ENCODE assay signal across 8 mouse cellular contexts in the genomic region with DNA sequence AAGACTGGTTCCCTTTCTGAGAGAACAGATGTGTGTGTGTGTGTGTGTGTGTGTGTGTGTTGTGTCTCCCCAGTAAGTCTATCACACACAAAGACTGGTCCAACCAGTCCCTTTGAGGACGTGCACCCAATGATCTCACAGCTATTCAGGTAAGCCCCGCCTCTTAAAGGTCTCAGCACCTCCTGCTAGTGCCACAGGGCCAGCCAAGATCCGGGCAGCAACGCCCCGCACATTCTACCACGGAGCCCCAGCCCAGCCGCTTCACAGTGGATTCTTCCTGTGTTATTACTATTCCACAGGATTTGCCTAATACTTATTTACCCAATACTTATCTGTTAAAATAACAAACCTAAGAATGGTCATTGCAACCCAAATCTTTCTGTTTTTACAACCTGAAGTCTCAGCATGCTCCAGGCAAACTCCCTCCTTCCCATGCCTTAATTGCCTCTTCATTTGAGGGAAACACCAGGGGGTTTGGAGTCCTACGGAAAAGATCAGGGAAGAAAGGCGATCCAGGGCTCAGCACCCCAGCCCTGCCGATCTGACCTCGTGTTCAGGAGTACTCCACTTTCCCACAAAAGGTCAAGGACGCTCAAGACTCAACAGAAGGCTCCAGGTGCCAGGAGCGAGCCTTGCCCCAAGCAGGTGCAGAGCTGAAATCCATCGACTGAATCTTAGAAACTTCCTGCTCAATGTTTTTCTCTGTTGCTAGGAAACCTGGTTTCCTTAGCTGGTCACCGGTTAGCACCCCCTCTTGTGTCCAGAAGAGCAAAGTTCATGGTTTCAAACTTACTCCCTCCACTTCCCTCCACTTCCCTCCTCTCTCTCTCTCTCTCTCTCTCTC. TPM values are rescaled to one million over a fixed set of nuclear protein-coding genes. Genes with fewer than 3 reads are reported as not detected.
DNase-seq lines count a peak whose midpoint lies in the region; ATAC-seq and TF ChIP-seq lines count a peak whose summit lies in the region.

No protein-coding gene starts in this region.

- peak overlapping the region; percentile 13; the same call in 1 of the 2 replicates for H3K27ac ChIP-seq in brown adipose tissue, adult 24 weeks (replicated peaks; ENCODE audit: low read depth, low read length)
- no peak overlapping the region for H3K27ac ChIP-seq in hindbrain, embryonic 16.5 days (ENCODE audit: low read depth, low read length)
- H3K27ac ChIP-seq in liver, embryonic 11.5 days (ENCODE audit: low read depth, low read length) = no peak overlapping the region; the same call in 1 of the 2 replicates

- peak overlapping the region; percentile 31 for H3K9ac ChIP-seq in hindbrain, embryonic 16.5 days (ENCODE audit: low read depth, low read length)
- peak overlapping the region; percentile 64 for H3K9ac ChIP-seq in liver, embryonic 11.5 days (ENCODE audit: low read depth, low read length)

- H3K9me3 ChIP-seq in G1E (replicated peaks) = no peaks in the 10 kb centered on the region
- H3K9me3 ChIP-seq in hindbrain, embryonic 16.5 days (ENCODE audit: control insufficient read depth, low read length) = no peaks in the 10 kb centered on the region
- no peaks in the 10 kb centered on the region for H3K9me3 ChIP-seq in liver, embryonic 11.5 days (ENCODE audit: control insufficient read depth, low read length)

- peaks cover 22% of the 10 kb centered on the region for H3K27me3 ChIP-seq in G1E (ENCODE audit: insufficient read depth, low read length)
- H3K27me3 ChIP-seq in hindbrain, embryonic 16.5 days (replicated peaks; ENCODE audit: control insufficient read depth, insufficient read depth, low read length) = no peaks in the 10 kb centered on the region
- no peaks in the 10 kb centered on the region for H3K27me3 ChIP-seq in liver, embryonic 11.5 days (replicated peaks; ENCODE audit: control insufficient read depth, insufficient read depth, low read length)

- 2% methylated on average over 15 of the region's 15 CpGs for WGBS in hindbrain, embryonic 16.5 days
- 1% methylated on average over 15 of the region's 15 CpGs for WGBS in liver, embryonic 11.5 days

- H3K36me3 ChIP-seq in G1E (replicated peaks) = no peaks in the 10 kb centered on the region
- no peaks in the 10 kb centered on the region for H3K36me3 ChIP-seq in hindbrain, embryonic 16.5 days (ENCODE audit: control insufficient read depth, insufficient read depth, low read length)
- H3K36me3 ChIP-seq in liver, embryonic 11.5 days (ENCODE audit: control insufficient read depth, insufficient read depth, low read length) = no peaks in the 10 kb centered on the region

- peaks cover 13% of the 10 kb centered on the region for H3K4me1 ChIP-seq in G1E (ENCODE audit: insufficient read depth, low read depth, low read length)
- peaks cover 3% of the 10 kb centered on the region; the same call in 1 of the 2 replicates for H3K4me1 ChIP-seq in brown adipose tissue, adult 24 weeks (ENCODE audit: control insufficient read depth, insufficient read depth, insufficient read length, low read length)
- H3K4me1 ChIP-seq in hindbrain, embryonic 16.5 days (ENCODE audit: control insufficient read depth, insufficient read depth, low read depth, low read length) = peaks cover 9% of the 10 kb centered on the region
- peaks cover 11% of the 10 kb centered on the region for H3K4me1 ChIP-seq in liver, embryonic 11.5 days (replicated peaks; ENCODE audit: control insufficient read depth, insufficient read depth, low read length)

- DNase-seq in G1E (ENCODE audit: low spot score) = peak; percentile 21
- DNase-seq in gastrocnemius, adult 8-10 months (ENCODE audit: low spot score in 2 of 2) = peak; percentile 46 to 68
- DNase-seq in liver, embryonic 11.5 days (ENCODE audit: low spot score) = peak; percentile 52
- DNase-seq in thymus, postnatal 36 days = peak; percentile 46 to 66
- no peak for DNase-seq in cerebellum, postnatal 4 days (ENCODE audit: low spot score in 2 of 2)

- peak overlapping the region; percentile 62 for H3K4me2 ChIP-seq in hindbrain, embryonic 16.5 days (ENCODE audit: low read length)
- peak overlapping the region; percentile 86 for H3K4me2 ChIP-seq in liver, embryonic 11.5 days

- H3K4me3 ChIP-seq in G1E (ENCODE audit: low read depth, low read length) = no peak overlapping the region; the same call in 1 of the 2 replicates
- H3K4me3 ChIP-seq in brown adipose tissue, adult 24 weeks (ENCODE audit: insufficient read depth, low read depth, low read length) = peak overlapping the region; percentile 48
- H3K4me3 ChIP-seq in hindbrain, embryonic 16.5 days (ENCODE audit: low read length) = peak overlapping the region; percentile 24
- H3K4me3 ChIP-seq in liver, embryonic 11.5 days (ENCODE audit: low read depth, low read length) = peak overlapping the region; percentile 45

- TF ChIP-seq CTCF in G1E (IDR thresholded peaks at IDR 0.05; ENCODE audit: low read depth, low read length) = no peak

- ATAC-seq in G1E (ENCODE audit: extremely low read depth, insufficient number of reproducible peaks, low FRiP score, poor library complexity, severe bottlenecking) = peak; percentile 45; the same call in 1 of the 2 replicates
- ATAC-seq in hindbrain, embryonic 16.5 days = peak; percentile 94
- peak; percentile 94 for ATAC-seq in liver, embryonic 11.5 days (replicated peaks; ENCODE audit: low FRiP score)
- ATAC-seq in monocyte, adult 5-6 weeks (replicated peaks; ENCODE audit: insufficient number of reproducible peaks, low FRiP score, low TSS enrichment, poor library complexity, severe bottlenecking) = peak; percentile 76

RNA-seq across cellular contexts. Expression of a gene that starts 41.5 kb away (rescaled TPM):
- total RNA-seq in G1E (2014; fragmentation: Nextera tagmentation) (75.5 and 78.1 TPM in 2 replicates), G1E (2017) (53.0 and 56.9 TPM in 2 replicates)
- 14.6 and 20.9 TPM in 2 replicates for polyA plus RNA-seq in G1E (2012)
- polyA plus RNA-seq in brown adipose tissue, adult 24 weeks (2012; ENCODE audit: insufficient read depth, insufficient read length, missing spikeins) = 70.3 and 114 TPM in 2 replicates
- total RNA-seq in gastrocnemius, adult 8-10 months (2022) = 100 to 1,000 TPM; 113 to 132 (median 118) TPM
- polyA plus RNA-seq in hindbrain, embryonic 16.5 days (2015; fragmentation: Nextera tagmentation; extraction: Ambion mirVana) = 110 and 124 TPM in 2 replicates
- polyA plus RNA-seq in liver, embryonic 11.5 days (2014; fragmentation: Nextera tagmentation; extraction: Ambion mirVana) = 70.1 and 70.7 TPM in 2 replicates
- 180 to 216 TPM (median 195 TPM) in 3 replicates for total RNA-seq in monocyte, adult 5-6 weeks (2017)

RNA-seq across cellular contexts. Expression of a gene that starts 44.3 kb away (rescaled TPM):
- total RNA-seq in G1E (2014; fragmentation: Nextera tagmentation) (1.8 TPM in 1 of 2 replicates, not detected in the other), G1E (2017) (14.6 and 16.5 TPM in 2 replicates)
- polyA plus RNA-seq in G1E (2012) = 2.8 and 3.4 TPM in 2 replicates
- polyA plus RNA-seq in brown adipose tissue, adult 24 weeks (2012; ENCODE audit: insufficient read depth, insufficient read length, missing spikeins) = not detected in 2 replicates
- total RNA-seq in gastrocnemius, adult 8-10 months (2022) = under 1 TPM in 3 of 4 experiments, not detected in 1; 0.36 to 0.58 (median 0.41) TPM
- polyA plus RNA-seq in hindbrain, embryonic 16.5 days (2015; fragmentation: Nextera tagmentation; extraction: Ambion mirVana) = 1.9 TPM in 2 replicates
- 29.4 and 32.5 TPM in 2 replicates for polyA plus RNA-seq in liver, embryonic 11.5 days (2014; fragmentation: Nextera tagmentation; extraction: Ambion mirVana)
- 3.1 to 13.5 TPM in 2 of 3 replicates, not detected in the other for total RNA-seq in monocyte, adult 5-6 weeks (2017)

RNA-seq across cellular contexts. Expression of a gene that starts 56.4 kb away (rescaled TPM):
- 6.5 and 7.1 TPM in 2 replicates for total RNA-seq in G1E (2014; fragmentation: Nextera tagmentation)
- total RNA-seq in G1E (2017) = 1.6 and 1.8 TPM in 2 replicates
- polyA plus RNA-seq in G1E (2012) = 6.1 and 7.1 TPM in 2 replicates
- 0.44 and 0.46 TPM in 2 replicates for polyA plus RNA-seq in brown adipose tissue, adult 24 weeks (2012; ENCODE audit: insufficient read depth, insufficient read length, missing spikeins)
- 10 to 100 TPM; 63.6 to 80.2 (median 77.4) TPM for total RNA-seq in gastrocnemius, adult 8-10 months (2022)
- polyA plus RNA-seq in hindbrain, embryonic 16.5 days (2015; fragmentation: Nextera tagmentation; extraction: Ambion mirVana) = 10.0 and 13.9 TPM in 2 replicates
- polyA plus RNA-seq in liver, embryonic 11.5 days (2014; fragmentation: Nextera tagmentation; extraction: Ambion mirVana) = 20.3 and 22.0 TPM in 2 replicates
- 0.10 to 0.53 TPM (median 0.19 TPM) in 3 replicates for total RNA-seq in monocyte, adult 5-6 weeks (2017)

Comparison
In these comparisons a context has a peak if more than half of its experiments do, and no peak if none do; other contexts are left out.
1. DNase-seq: peak in G1E (single experiment), gastrocnemius, adult 8-10 months (2 of 2), liver, embryonic 11.5 days (single experiment) and thymus, postnatal 36 days (2 of 2); none in cerebellum, postnatal 4 days (0 of 2).
2. Peak in every context shown above with its lines, with median percentiles within 50 percentile points of each other: ATAC-seq.